8 mouse cellular contexts compared by ENCODE assay signal in genomic region chr1:38835568-38836476, GRCm38 (mm10). TPM values are rescaled to one million over a fixed set of nuclear protein-coding genes. Genes with fewer than 3 reads are reported as not detected.
DNase-seq lines count a peak whose midpoint lies in the region; ATAC-seq lines count a peak whose summit lies in the region.

No protein-coding gene starts in this region.

- no peak overlapping the region for H3K27ac ChIP-seq in brown adipose tissue, adult 24 weeks (replicated peaks; ENCODE audit: low read depth, low read length)
- peak overlapping the region; percentile 87 for H3K27ac ChIP-seq in forebrain, embryonic 12.5 days
- H3K27ac ChIP-seq in hindbrain, embryonic 10.5 days: peak overlapping the region; percentile 91
- H3K27ac ChIP-seq in neural tube, embryonic 11.5 days (ENCODE audit: low read depth, low read length): peak overlapping the region; percentile 81

- peak overlapping the region; percentile 99 for H3K4me2 ChIP-seq in forebrain, embryonic 12.5 days
- H3K4me2 ChIP-seq in neural tube, embryonic 11.5 days (ENCODE audit: low read depth): peak overlapping the region; percentile 99

- 2% methylated on average over 94 of the region's 103 CpGs for WGBS in forebrain, embryonic 12.5 days
- WGBS in hindbrain, embryonic 10.5 days: 3% methylated on average over 103 of the region's 103 CpGs
- WGBS in neural tube, embryonic 11.5 days: 2% methylated on average over 97 of the region's 103 CpGs

- intact Hi-C loops in left cerebral cortex, postnatal 36 days (cut with DNase I): loop anchor here (5.0 kb wide), 1 partner anchor 1119 kb away; no protein-coding TSS in a partner anchor

- H3K9me3 ChIP-seq in forebrain, embryonic 12.5 days: no peaks in the 10 kb centered on the region
- H3K9me3 ChIP-seq in hindbrain, embryonic 10.5 days: no peaks in the 10 kb centered on the region
- H3K9me3 ChIP-seq in neural tube, embryonic 11.5 days (ENCODE audit: control insufficient read depth, low read length): no peaks in the 10 kb centered on the region

- peak overlapping the region; percentile 51 for H3K4me3 ChIP-seq in brown adipose tissue, adult 24 weeks (ENCODE audit: insufficient read depth, low read depth, low read length)
- peak overlapping the region; percentile 69 for H3K4me3 ChIP-seq in forebrain, embryonic 12.5 days (replicated peaks)
- peak overlapping the region; percentile 80 for H3K4me3 ChIP-seq in hindbrain, embryonic 10.5 days
- H3K4me3 ChIP-seq in neural tube, embryonic 11.5 days (ENCODE audit: low read depth, low read length): peak overlapping the region; percentile 73

- H3K36me3 ChIP-seq in forebrain, embryonic 12.5 days (replicated peaks): 0 out of 2 replicates have a peak, but pooled peaks cover 6% of the 10 kb centered on the region
- H3K36me3 ChIP-seq in hindbrain, embryonic 10.5 days: peaks cover 25% of the 10 kb centered on the region
- no peaks in the 10 kb centered on the region for H3K36me3 ChIP-seq in neural tube, embryonic 11.5 days (ENCODE audit: control insufficient read depth, insufficient read depth, low read length)

- peak overlapping the region; percentile 77 for H3K9ac ChIP-seq in forebrain, embryonic 12.5 days
- H3K9ac ChIP-seq in neural tube, embryonic 11.5 days (ENCODE audit: low read length): peak overlapping the region; percentile 90

- H3K4me1 ChIP-seq in brown adipose tissue, adult 24 weeks (ENCODE audit: control insufficient read depth, insufficient read depth, insufficient read length, low read length): no peaks in the 10 kb centered on the region
- H3K4me1 ChIP-seq in forebrain, embryonic 12.5 days: peaks cover 19% of the 10 kb centered on the region
- peaks cover 21% of the 10 kb centered on the region for H3K4me1 ChIP-seq in hindbrain, embryonic 10.5 days (replicated peaks)
- H3K4me1 ChIP-seq in neural tube, embryonic 11.5 days (ENCODE audit: control insufficient read depth, insufficient read depth, low read length): peaks cover 7% of the 10 kb centered on the region; the same call in 1 of the 2 replicates

- peak; percentile 80 for ATAC-seq in forebrain, embryonic 12.5 days (ENCODE audit: low FRiP score)
- ATAC-seq in neural tube, embryonic 11.5 days (ENCODE audit: insufficient read depth, low FRiP score, low TSS enrichment): peak; percentile 74

- H3K27me3 ChIP-seq in forebrain, embryonic 12.5 days: peaks cover 51% of the 10 kb centered on the region
- peaks cover 54% of the 10 kb centered on the region for H3K27me3 ChIP-seq in hindbrain, embryonic 10.5 days (ENCODE audit: insufficient read depth, poor library complexity, severe bottlenecking)
- H3K27me3 ChIP-seq in neural tube, embryonic 11.5 days (ENCODE audit: control insufficient read depth, insufficient read depth, low read length): no peaks in the 10 kb centered on the region

- DNase-seq in kidney, adult 18-20 months: peak; percentile 5
- no peak for DNase-seq in kidney, adult 11 months
- DNase-seq in hindbrain, embryonic 10.5 days (ENCODE audit: low spot score): peak; percentile 61
- peak; percentile 76 to 84 for DNase-seq in left cerebral cortex, postnatal 36 days (ENCODE audit: low spot score in 2 of 2)
- DNase-seq in neural tube, embryonic 11.5 days (ENCODE audit: low spot score): peak; percentile 68
- DNase-seq in spleen, adult 18-20 months: no peak

RNA-seq across cellular contexts. Expression of gene Lonrf2, which starts 0.7 kb away (rescaled TPM):
- polyA plus RNA-seq in brown adipose tissue, adult 24 weeks (2012; ENCODE audit: insufficient read depth, insufficient read length, missing spikeins): 0.20 TPM in 1 of 2 replicates, not detected in the other
- 6.0 and 6.1 TPM in 2 replicates for polyA plus RNA-seq in forebrain, embryonic 12.5 days (2016; fragmentation: Nextera tagmentation; extraction: Ambion mirVana)
- polyA plus RNA-seq in hindbrain, embryonic 10.5 days (2016; fragmentation: Nextera tagmentation; extraction: Ambion mirVana): 1.9 TPM in 2 replicates
- total RNA-seq in left cerebral cortex, postnatal 36 days (2021): 100 to 1,000 TPM; 108 to 120 TPM
- polyA plus RNA-seq in neural tube, embryonic 11.5 days (2014; fragmentation: Nextera tagmentation; extraction: Ambion mirVana): 4.8 and 5.4 TPM in 2 replicates

Comparison
In these comparisons a context has a peak if more than half of its experiments do, and no peak if none do; other contexts are left out.
1. DNase-seq: peak in kidney, adult 18-20 months (single experiment), hindbrain, embryonic 10.5 days (single experiment), left cerebral cortex, postnatal 36 days (2 of 2) and neural tube, embryonic 11.5 days (single experiment); none in kidney, adult 11 months (single experiment) and spleen, adult 18-20 months (0 of 2).
2. Peak in every context shown above with its lines, with median percentiles within 50 percentile points of each other: H3K4me3 ChIP-seq.